Mouse (Mus musculus) cerebellum, adult 2 months (tissue): ENCODE data around the gene Vmn1r47.
"Not testable (repeated sequence)": the region's sequence is repeated elsewhere in the genome, so short reads cannot be mapped to it uniquely, and the experiment has no call there.

Source experiments
- CTCF ChIP-seq: fragments of 200-500 bp; IDR thresholded peaks from 2 replicates; pipeline ENCODE4 v1.5.1; 2011; ENCODE audit warnings: low read depth, mild to moderate bottlenecking, control low read depth, low read length, moderate library complexity, borderline replicate concordance; ENCODE audit not compliant: insufficient read depth
- POLR2A ChIP-seq: fragments of 200-500 bp; IDR thresholded peaks from 2 replicates; pipeline ENCODE4 v1.6.1; 2011; ENCODE audit warnings: low read length, control low read depth, borderline replicate concordance; ENCODE audit not compliant: insufficient read depth

GRCm38 (mm10) chr6:90036741-90037140 lies 20.8 kb downstream of the Vmn1r47 start, which contains the start of gene Vmn1r48:
- TF ChIP-seq CTCF, POLR2A: not testable (repeated sequence)
